Mouse (Mus musculus): Measurements from ENCODE around the gene Xpot.

Xpot gene

GRCm38 (mm10) chr10:121626186-121626882, at the start of gene Xpot:
TSS of gene Xpot (minus strand) at chr10:121626332.
- DNase-seq, result peak; percentile 99

- no peak for DNase-seq
These were observed 43.0 kb upstream of the Xpot start for GRCm38 (mm10) chr10:121669103-121669502.

GRCm38 (mm10) chr10:121665631-121666145, 39.6 kb upstream of the Xpot start:
- no peak for DNase-seq

- no peak for DNase-seq
These were observed 37.5 kb upstream of the Xpot start for GRCm38 (mm10) chr10:121663599-121663998.

- no peak for DNase-seq
These were observed 36.6 kb upstream of the Xpot start for GRCm38 (mm10) chr10:121662711-121663110.

GRCm38 (mm10) chr10:121655907-121656306, 29.8 kb upstream of the Xpot start:
- no peak for DNase-seq

GRCm38 (mm10) chr10:121653079-121653478, 26.9 kb upstream of the Xpot start:
- no peak for DNase-seq

- no peak for DNase-seq
These were observed 20.2 kb upstream of the Xpot start for GRCm38 (mm10) chr10:121646294-121646693.

- DNase-seq, result peak; percentile 16
These were observed 16.2 kb upstream of the Xpot start for GRCm38 (mm10) chr10:121642054-121642947.

- DNase-seq, result peak; percentile 60
These were observed 15.3 kb upstream of the Xpot start, which contains the start of gene D930020B18Rik for GRCm38 (mm10) chr10:121641272-121642053. TSS of gene D930020B18Rik (plus strand) at chr10:121641588.

- no peak for DNase-seq
These were observed 14.8 kb upstream of the Xpot start for GRCm38 (mm10) chr10:121640944-121641271.

GRCm38 (mm10) chr10:121640150-121640930, 14.2 kb upstream of the Xpot start:
- DNase-seq, result peak; percentile 53

GRCm38 (mm10) chr10:121639573-121639972, 13.4 kb upstream of the Xpot start:
- DNase-seq, result no peak

- DNase-seq, result no peak
These were observed 10.1 kb upstream of the Xpot start for GRCm38 (mm10) chr10:121636276-121636675.

- DNase-seq, result no peak
These were observed 8.0 kb upstream of the Xpot start for GRCm38 (mm10) chr10:121634159-121634558.

- DNase-seq, result no peak
These were observed 2.5 kb upstream of the Xpot start for GRCm38 (mm10) chr10:121628561-121629040.

- no peak for DNase-seq
These were observed 1.2 kb upstream of the Xpot start for GRCm38 (mm10) chr10:121627216-121627852.

- DNase-seq, result no peak
These were observed 536 bp downstream of the Xpot start for GRCm38 (mm10) chr10:121625407-121626185.

- no peak for DNase-seq
These were observed 1.1 kb downstream of the Xpot start for GRCm38 (mm10) chr10:121625006-121625405.

GRCm38 (mm10) chr10:121623670-121624069, 2.5 kb downstream of the Xpot start:
- no peak for DNase-seq

GRCm38 (mm10) chr10:121622431-121622830, 3.7 kb downstream of the Xpot start:
- DNase-seq, result no peak
